Mouse (Mus musculus): ENCODE data around the gene AY074887.

The AY074887 gene

GRCm38 (mm10) chr9:54916401-54916800, 34.4 kb downstream of the AY074887 start:
- DNase-seq (ENCODE audit: low spot score): no peak

GRCm38 (mm10) chr9:54915576-54915975, 35.2 kb downstream of the AY074887 start:
- DNase-seq (ENCODE audit: low spot score): no peak

- no peak for DNase-seq (ENCODE audit: low spot score)
These were observed 41.4 kb downstream of the AY074887 start for GRCm38 (mm10) chr9:54909446-54909845.
